Mouse (Mus musculus): ENCODE results near the gene Intu.

GRCm38 (mm10) chr3:40682404-40682803 is 151.3 kb downstream of the Intu start:
- no peak for TF ChIP-seq CTCF (IDR thresholded peaks at IDR 0.05; ENCODE audit: borderline replicate concordance, extremely low read depth, insufficient read depth, insufficient read length)
- TF ChIP-seq POLR2A (IDR thresholded peaks at IDR 0.05; ENCODE audit: borderline replicate concordance, extremely low read depth, insufficient read depth, insufficient read length, poor library complexity, severe bottlenecking), result no peak

Data from brain, embryonic 14.5 days (tissue).